Mouse (Mus musculus): ENCODE measurements around the gene Pdzd2. TPM values are rescaled to one million over a fixed set of nuclear protein-coding genes. Genes with fewer than 3 reads are reported as not detected.

Gene Pdzd2
- polyA plus RNA-seq, 1 experiment from 2014 or later = 19.2 TPM

GRCm38 (mm10) chr15:12314584-12314983 is 425.1 kb downstream of the Pdzd2 start:
- Histone ChIP-seq H3K36me3 (ENCODE audit: control insufficient read depth, insufficient read depth) (no peaks in the 10 kb centered on the region), H3K27ac (ENCODE audit: low read length) (no peak overlapping the region), H3K9me3 (replicated peaks; ENCODE audit: control insufficient read depth, low read length) (no peaks in the 10 kb centered on the region), H3K9ac (ENCODE audit: low read length) (no peak overlapping the region), H3K4me3 (ENCODE audit: low read length) (no peak overlapping the region), H3K4me2 (ENCODE audit: low read depth, low read length) (no peak overlapping the region), H3K27me3 (ENCODE audit: control insufficient read depth, insufficient read depth, low read length) (no peaks in the 10 kb centered on the region), H3K4me1 (ENCODE audit: control insufficient read depth, insufficient read depth, low read length) (no peaks in the 10 kb centered on the region)
- WGBS = 77% methylated on average over 5 of the region's 5 CpGs
- no peak for ATAC-seq (replicated peaks; ENCODE audit: extremely low read depth, insufficient read depth, low FRiP score)

- Histone ChIP-seq H3K4me3 (ENCODE audit: low read length) (no peak overlapping the region), H3K4me1 (ENCODE audit: control insufficient read depth, insufficient read depth, low read length) (no peaks in the 10 kb centered on the region), H3K27me3 (ENCODE audit: control insufficient read depth, insufficient read depth, low read length) (no peaks in the 10 kb centered on the region), H3K27ac (ENCODE audit: low read length) (no peak overlapping the region), H3K9ac (ENCODE audit: low read length) (no peak overlapping the region), H3K36me3 (ENCODE audit: control insufficient read depth, insufficient read depth) (no peaks in the 10 kb centered on the region), H3K9me3 (replicated peaks; ENCODE audit: control insufficient read depth, low read length) (no peaks in the 10 kb centered on the region), H3K4me2 (ENCODE audit: low read depth, low read length) (no peak overlapping the region)
- WGBS = 32% methylated on average over 1 of the region's 1 CpGs
- ATAC-seq (replicated peaks; ENCODE audit: extremely low read depth, insufficient read depth, low FRiP score) = no peak
These were observed 426.5 kb downstream of the Pdzd2 start for GRCm38 (mm10) chr15:12313255-12313654.

DNA sequence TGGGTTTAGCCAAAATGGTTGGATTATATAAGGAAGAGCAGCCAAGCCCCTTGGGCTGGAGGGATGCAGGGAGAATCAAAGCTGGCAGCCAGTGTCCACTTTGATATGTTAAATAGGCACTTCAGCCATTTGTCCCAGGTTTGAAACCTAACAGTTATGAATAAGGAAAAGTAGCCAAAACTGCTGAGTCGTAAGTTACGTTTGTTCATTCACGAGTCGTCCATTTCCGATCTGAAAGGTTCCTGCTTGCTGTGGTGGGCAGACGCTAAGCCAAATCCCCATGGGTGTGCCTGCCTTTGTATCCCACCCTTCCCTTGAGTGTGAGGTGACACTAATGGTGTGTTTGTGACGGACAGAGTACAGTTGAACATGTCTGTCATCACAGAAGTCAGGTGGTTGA is 428.3 kb downstream of the Pdzd2 start:
- Histone ChIP-seq H3K27me3 (ENCODE audit: control insufficient read depth, insufficient read depth, low read length) (no peaks in the 10 kb centered on the region), H3K27ac (ENCODE audit: low read length) (no peak overlapping the region), H3K4me2 (ENCODE audit: low read depth, low read length) (no peak overlapping the region), H3K4me3 (ENCODE audit: low read length) (no peak overlapping the region), H3K9ac (ENCODE audit: low read length) (no peak overlapping the region), H3K36me3 (ENCODE audit: control insufficient read depth, insufficient read depth) (no peaks in the 10 kb centered on the region), H3K4me1 (ENCODE audit: control insufficient read depth, insufficient read depth, low read length) (no peaks in the 10 kb centered on the region), H3K9me3 (replicated peaks; ENCODE audit: control insufficient read depth, low read length) (no peaks in the 10 kb centered on the region)
- ATAC-seq (replicated peaks; ENCODE audit: extremely low read depth, insufficient read depth, low FRiP score) = no peak
- WGBS = 77% methylated on average over 7 of the region's 7 CpGs

- WGBS = 71% methylated on average over 4 of the region's 4 CpGs
- ATAC-seq (replicated peaks; ENCODE audit: extremely low read depth, insufficient read depth, low FRiP score) = no peak
- H3K27me3 ChIP-seq (ENCODE audit: control insufficient read depth, insufficient read depth, low read length) = no peaks in the 10 kb centered on the region
- no peak overlapping the region for H3K4me3 ChIP-seq (ENCODE audit: low read length)
- no peak overlapping the region for H3K9ac ChIP-seq (ENCODE audit: low read length)
- no peaks in the 10 kb centered on the region for H3K9me3 ChIP-seq (replicated peaks; ENCODE audit: control insufficient read depth, low read length)
- no peak overlapping the region for H3K4me2 ChIP-seq (ENCODE audit: low read depth, low read length)
- no peak overlapping the region for H3K27ac ChIP-seq (ENCODE audit: low read length)
- H3K4me1 ChIP-seq (ENCODE audit: control insufficient read depth, insufficient read depth, low read length) = no peaks in the 10 kb centered on the region
- no peaks in the 10 kb centered on the region for H3K36me3 ChIP-seq (ENCODE audit: control insufficient read depth, insufficient read depth)
These were observed 429.0 kb downstream of the Pdzd2 start for GRCm38 (mm10) chr15:12310676-12311075.

Small RNAs within 50 kb of the gene (microRNA-seq; reads per million reads assigned to microRNA genes)
- gene Gm24135 = not detected
- gene Gm24302 = not detected

Other genes starting within 250 kb of the Pdzd2 start
- gene 6030458C11Rik, start 84.7 kb upstream of the Pdzd2 start, polyA plus RNA-seq (2015; fragmentation: Nextera tagmentation; extraction: Ambion mirVana) = 24.2 and 25.5 TPM in 2 replicates
- 22.8 and 25.4 TPM in 2 replicates for gene Drosha, start 84.9 kb upstream of the Pdzd2 start, polyA plus RNA-seq (2015; fragmentation: Nextera tagmentation; extraction: Ambion mirVana)

Measured in heart, embryonic 16.5 days (tissue).